Mouse (Mus musculus) v-Abl transformed pro-B cells (cell line): ENCODE measurements at regions not wholly inside any gene's neighbourhood (a gene's known extent, or its start where the extent isn't known, plus 50 kb on each side); places are given as distances from the start of the nearest gene placed in this dataset.
"Not testable (repeated sequence)": the region's sequence is repeated elsewhere in the genome, so short reads cannot be mapped to it uniquely, and the experiment has no call there.

Experiments used
- in situ Hi-C, 2 experiments: fragments of 400-800 bp; cut with MboI; formaldehyde crosslinking; loops; one replicate each; pipeline ENCODE4 v1.15.1; 2025; ENCODE audit not compliant: unreplicated experiment in 2 of 2

DNA sequence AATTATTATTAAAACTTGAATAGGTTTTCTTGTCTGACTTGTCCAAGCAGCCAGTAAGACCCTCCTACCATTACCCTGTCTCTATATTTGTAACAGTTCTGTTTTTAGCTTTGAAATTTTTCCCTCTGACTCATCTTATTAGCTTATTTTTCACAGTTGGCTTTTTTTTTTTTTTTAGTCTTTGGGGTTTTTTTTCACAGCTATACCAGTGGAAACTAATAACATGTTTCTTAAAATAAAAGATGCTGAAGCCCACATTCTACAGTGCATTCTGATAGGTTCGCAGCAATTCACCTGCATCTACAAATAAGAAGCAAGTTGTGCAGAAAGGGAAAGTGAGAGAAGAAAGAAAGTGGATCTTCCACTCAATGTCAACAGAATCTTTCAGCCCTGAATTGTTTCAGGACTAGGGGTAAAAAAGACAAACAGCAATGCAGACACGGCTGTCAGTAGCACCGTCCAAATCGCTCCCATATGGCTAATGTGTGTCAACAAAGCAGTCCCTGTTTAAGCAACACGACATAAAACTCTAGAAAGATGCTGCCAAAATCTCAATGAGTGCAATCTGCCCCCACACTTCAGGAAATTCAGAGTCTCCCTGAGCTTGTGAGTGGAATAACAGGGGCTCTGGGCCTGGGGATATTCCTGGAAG lies 277.2 kb downstream of the Car8 start:
- in situ Hi-C loops: no loop called here

DNA sequence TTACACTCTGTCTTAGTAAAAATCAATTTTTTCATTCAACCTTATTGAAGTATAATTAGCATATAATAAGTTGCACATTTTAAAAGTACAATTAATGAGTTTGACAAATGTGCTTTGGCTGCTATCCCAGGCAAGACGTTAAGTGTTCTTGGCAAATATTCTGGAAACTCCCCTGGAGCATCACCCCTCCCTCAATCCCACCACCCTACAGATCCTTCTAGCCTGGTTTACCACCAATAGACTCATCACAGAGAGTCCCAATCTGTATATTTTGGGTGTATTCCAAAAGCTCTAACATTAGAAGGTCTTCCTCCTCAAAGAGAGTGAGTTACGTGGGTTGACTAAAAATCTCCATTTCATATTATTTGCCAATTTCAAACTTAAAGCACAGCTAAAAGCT lies 278.5 kb downstream of the Car8 start:
- in situ Hi-C loops: no loop called here

DNA sequence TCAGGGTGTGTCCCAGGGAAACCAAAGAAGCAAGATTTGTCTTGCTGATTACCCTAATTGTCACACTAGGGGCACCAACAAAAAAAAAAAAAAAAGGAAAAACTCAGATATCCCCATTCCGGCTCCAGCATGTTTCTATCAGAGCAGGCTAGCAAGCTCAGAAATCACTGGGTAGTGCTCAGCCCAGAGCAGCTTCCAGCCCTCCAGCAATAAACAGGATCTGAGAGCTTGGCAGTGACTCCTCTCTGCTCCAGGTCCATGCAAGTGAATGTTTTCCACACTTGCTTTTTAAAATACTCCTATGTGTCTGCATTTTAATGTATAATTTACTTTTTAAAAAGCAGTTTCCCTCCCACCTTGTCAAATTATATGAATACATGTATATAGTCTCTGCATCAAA lies 290.8 kb downstream of the Car8 start:
- in situ Hi-C loops: no loop called here

DNA sequence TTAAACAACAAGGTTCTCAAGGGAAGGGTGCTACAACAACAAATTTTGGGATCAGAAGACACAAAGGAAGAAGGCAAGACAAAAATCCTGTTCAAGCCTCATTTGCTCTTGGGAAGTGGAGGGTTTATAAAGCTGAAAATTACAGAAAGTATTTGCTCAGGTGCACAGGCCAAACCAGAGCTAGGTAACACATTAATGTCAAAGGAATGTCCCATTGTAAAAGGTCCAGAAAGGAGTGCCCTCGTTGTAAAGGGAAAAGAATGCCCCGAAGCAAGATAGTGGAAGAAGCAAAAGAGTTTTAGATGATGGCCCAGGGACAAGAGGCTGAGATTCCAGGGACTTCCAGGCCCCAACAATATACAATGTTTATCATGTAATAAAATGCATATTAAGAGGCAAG lies 317.3 kb downstream of the Car8 start:
- in situ Hi-C loops: no loop called here

DNA sequence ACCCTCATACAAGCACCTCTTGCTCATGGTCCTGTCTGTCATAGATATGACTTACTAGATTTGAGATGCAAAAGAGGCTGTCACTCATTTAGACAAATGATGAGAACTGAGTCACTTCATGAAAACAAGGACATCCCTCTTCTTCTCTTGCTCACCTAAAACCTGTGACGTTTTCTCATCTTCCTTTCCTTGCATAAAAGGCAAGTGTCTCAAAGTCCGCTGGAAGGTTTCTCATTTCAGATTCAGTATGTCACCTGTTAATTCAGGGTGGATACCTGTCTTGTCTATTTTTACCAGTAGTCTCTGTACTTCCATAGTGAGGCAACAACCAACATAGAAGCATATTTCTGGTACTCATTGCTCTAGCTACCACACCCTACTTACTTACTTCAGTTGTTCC lies 325.6 kb downstream of the Car8 start:
- in situ Hi-C loops: no loop called here

DNA sequence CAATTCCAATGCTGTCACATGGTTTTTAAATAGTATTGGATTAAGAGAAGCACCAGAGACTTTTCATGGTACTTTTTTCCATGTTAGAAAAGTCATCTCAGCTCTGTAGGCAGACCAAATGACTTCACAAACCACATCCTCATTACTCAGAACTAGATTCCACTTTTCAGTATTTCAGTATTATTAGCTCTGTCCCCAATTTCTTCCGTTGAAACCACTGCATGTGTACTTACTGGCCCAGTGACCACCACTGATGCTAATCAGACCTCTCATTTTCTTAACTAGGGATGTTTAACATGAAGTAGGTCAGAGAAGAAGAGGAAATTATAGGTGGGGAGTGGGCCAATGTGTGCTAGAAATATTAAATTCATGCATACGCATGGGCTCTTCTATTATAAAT lies 326.2 kb downstream of the Car8 start:
- in situ Hi-C loops: no loop called here

DNA sequence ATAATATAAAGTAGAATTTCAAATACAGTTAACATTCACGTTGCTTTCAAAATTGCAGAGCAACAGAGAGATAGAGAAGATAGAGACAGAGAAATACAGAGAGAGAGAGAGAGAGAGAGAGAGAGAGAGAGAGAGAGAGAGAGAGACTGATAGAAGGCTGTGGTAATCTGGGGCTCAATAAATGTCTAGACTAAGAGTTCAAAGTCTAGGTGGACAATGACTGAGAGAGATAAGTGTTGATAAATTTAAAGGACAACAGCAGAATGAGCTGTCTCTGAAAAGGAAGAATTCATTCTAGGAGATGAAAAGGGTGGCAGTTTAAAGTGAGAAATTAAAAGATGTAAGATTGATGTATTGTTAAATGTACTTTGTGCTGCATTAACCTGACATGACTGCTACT lies 335.7 kb downstream of the Car8 start:
- in situ Hi-C loops: no loop called here

DNA sequence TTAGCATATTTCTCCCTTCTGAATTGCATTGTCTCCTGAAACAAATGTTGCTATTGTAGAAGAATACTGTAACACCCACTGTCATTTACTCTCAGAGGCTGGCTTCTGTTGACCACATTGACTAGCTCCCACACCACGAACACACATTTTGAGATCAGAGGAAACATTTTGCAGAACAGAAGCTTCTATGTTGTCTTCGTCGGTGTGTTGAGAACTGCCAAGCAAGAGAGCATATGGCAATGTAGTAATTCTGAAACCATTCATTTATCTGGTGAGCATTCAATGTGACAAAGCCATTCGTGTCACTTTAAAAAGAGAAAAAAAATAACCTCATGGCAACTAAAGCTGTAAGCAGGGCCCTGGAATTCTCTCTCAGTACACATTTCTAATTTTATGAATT lies 343.9 kb downstream of the Car8 start:
- in situ Hi-C loops: no loop called here

DNA sequence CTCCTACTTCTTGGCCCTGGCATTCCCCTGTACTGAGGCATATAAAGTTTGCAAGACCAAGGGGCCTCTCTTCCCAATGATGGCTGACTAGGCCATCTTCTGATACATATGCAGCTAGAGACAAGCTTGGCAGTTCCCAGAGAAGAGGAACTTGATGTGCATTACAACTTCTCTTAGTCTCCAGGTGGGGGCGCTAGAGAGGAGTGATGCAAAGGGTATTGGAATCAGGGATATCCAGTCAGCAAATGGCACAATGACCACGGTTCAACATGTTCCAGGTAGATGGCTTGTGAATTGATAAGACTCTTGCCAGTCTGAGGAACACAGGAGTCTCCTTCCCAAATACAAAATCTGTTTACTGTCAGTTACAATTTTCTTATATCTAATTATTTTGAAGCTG lies 347.7 kb downstream of the Car8 start:
- in situ Hi-C loops: no loop called here

DNA sequence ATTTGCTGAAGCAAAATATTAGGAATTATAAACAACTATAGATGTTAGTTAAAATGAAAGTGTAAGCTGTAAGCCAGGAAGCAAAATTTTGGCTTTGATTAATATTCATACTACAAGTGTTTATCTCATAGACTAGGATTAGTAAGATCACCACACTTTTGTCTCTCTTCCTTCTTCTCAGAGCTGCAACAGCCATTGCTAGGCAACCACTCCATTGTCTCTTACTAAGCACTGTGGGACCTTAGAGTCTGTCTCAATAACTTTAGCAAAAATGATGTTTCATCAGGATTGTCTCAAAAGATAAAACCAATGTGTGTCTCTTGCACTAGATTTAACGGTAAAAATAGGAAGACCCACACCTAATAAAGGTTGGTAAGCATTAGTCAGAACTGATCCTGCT lies 384.3 kb downstream of the Car8 start:
- in situ Hi-C loops: loop anchor here (5.0 to 25.0 kb wide), 4 partner anchors 510 to 1297 kb away; no protein-coding TSS in a partner anchor

DNA sequence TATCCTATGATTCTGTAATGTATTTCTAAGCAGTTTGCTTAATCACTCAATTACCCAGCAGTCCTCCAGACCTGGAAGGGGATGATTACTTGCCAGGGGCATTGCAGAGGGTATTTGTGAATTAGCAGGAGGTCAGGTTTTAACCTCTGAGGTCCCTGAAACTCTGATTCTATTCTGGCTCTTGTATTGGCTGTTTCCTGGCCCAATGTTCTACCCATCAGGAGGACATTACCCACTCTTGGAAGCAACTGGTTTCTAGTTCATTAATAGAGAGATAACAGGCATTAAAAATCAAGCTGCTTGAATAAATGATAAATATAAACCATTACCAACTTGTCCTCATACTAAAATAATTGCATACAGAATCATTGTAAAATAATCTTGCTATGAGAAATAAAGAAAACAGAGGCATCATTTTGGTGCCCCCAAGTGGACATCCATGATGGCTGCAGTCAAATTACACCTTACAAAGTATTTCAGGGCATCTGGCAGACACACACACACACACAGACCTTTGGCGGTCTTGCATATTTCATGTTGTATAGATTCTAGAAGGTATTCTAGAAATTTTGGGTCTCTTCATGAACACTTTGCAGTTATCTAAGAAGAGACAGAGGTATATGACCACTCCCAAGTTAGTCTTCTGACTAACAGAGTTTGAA lies 385.6 kb downstream of the Car8 start:
- in situ Hi-C loops: loop anchor here (5.0 to 25.0 kb wide), 4 partner anchors 512 to 1296 kb away; no protein-coding TSS in a partner anchor

DNA sequence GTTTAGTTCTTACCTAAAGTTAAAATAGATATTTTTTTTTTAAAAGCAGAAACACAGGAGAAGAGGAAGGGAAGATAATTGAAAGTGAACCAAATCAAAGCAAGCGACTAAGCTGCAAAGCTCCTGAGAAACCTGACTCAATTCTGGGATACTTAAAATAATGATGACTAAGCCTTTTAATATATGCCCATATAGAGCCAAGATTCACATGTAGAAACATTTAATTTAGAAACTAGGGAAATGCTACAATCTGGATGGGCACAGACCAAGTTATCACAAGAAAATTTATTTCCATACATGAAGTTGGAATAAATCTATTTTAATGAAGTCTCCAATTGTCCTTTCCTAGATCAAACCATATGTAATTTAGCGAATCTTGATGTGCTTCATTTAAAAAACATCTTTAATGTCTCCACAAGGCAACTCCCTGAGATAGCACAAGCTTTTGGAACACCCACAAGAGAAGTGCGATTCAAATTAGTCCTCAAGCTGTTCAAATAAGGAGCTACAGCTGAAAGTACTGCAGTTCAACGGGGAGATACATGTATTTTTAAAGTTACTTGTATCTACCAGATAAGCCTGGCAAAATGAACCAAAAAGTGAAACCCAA lies 386.7 kb downstream of the Car8 start:
- in situ Hi-C loops: loop anchor here (5.0 to 25.0 kb wide), 4 partner anchors 513 to 1295 kb away; no protein-coding TSS in a partner anchor

DNA sequence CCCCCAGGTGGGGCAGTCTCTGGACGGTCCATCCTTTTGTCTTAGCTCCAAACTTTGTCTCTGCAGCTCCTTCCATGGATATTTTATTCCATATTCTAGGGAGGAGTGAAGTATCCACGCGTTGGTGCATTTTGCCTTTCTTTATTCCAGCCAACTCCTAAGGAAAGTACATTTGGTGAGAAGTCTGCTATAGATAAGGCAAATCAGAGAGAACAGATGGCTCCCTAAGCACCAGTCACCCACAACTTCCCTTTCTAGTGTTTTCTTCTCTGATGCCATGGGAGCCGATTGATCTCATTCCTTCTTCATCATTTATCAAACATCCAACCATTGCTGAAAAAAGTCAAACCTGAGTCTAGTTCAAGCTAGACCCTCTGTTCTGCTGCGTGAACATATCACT lies 391.4 kb downstream of the Car8 start:
- in situ Hi-C loops: no loop called here

DNA sequence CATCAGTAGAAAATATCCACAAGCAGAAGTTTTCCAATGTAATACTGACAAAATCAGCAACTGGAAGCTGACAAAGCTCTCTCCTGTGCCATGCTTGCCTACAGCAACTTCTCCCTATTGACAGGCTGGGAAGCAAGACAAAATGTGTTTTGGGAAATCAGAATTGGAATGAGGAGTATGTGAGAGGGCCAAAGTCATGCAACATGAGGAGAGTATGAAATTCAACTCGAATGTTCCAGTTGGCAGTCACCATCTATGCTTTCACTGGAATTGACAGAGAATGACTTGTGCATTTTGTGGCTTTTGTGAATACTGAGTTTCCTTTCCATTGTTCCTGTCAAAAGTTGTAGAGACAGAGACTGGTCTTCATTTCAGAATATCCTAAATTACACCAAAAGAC lies 409.7 kb downstream of the Car8 start:
- in situ Hi-C loops: no loop called here

DNA sequence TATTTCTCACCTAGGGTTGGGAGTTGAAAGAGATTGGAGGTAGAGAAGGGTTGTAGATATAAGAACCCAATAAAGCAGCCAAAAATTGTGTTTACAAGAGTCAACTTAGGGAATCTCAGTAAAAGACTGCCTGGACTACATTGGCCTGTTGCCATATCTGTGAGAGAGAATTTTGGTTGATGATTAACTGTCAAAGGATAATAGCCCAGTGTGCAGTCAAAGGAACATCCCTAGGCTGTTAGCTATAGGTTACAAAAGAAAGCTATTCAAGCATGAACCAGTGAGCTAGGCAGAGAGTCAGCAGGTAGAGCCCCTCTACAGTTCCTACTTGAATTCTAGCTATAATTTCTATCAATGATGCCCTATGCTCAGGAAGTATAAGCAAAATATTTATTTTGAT lies 419.0 kb downstream of the Car8 start:
- in situ Hi-C loops: no loop called here

DNA sequence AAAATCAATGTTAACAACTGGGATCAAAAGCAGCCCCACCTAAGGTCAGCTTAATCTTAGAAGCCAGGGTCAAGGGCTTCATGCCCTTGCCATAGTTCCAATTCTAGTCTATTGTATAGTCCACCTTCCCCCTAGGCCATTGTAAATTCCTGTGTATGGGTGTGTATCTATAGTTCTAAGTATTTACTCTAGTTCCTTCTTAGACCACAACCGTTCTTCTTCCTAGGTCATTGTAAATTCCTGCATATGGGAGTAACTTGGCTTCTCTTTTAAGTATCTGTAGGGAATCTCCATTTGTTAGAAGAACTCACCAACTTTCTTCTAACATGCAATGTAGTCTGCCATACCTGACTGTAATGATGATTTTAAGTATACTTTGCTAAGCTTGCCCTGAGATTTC lies 461.1 kb downstream of the Car8 start:
- in situ Hi-C loops: not testable (repeated sequence)

DNA sequence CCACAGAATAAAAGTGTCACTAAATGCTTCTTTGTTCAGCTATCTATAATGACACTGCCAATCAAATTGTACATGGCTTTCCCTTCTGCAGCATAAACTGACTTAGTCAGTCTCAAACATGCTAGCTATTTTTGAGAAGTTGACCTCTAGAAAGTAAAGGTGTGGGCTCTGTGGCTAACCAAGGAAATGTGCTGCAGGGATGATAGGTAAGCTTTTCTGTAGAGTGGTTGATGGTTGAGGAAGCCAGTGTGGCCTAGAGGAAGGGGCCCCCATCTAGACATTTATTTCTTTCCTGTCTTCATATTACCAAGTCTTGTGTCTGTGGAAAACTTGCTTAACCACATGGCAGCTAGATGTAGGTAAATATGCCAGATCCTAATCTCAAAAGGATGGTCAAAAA lies 483.4 kb downstream of the Car8 start:
- in situ Hi-C loops: no loop called here

DNA sequence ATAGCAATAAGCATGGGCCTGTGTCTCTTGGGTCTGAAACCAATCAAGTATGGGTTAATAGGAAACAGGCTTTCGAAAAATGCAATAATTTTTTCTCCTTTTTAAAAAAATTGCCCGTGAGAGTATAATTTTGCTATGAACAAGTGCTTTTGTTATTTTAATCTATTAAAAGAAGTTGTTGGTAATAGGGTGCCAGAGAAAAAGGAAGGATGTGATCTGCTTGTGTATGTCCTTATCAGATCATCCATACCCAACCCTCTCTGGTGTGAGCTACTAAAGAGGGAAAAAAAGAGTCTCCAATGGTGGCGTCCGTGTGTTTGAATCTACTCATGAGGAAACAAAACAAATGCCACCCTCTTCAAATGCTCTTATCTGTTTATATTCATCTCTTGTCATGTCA lies 484.9 kb downstream of the Car8 start:
- in situ Hi-C loops: no loop called here

DNA sequence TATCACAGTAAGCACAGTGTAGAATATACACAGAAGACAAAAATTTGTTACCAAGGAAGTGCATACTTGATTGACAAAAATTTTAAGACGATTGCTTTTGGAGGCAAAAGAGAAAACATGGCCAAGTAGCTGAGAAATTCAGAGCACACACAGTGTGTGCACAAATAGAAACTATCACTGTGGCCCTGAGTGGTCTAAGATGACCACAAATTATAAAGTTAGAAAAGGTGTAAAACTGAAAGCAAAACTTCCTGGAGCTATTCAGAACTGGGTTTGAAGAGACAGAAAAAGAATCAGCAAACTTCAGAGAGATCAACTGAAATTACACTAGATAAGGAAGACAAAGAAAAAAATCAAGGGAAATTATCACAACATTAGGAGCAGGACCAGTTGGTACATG lies 487.6 kb downstream of the Car8 start:
- in situ Hi-C loops: no loop called here

DNA sequence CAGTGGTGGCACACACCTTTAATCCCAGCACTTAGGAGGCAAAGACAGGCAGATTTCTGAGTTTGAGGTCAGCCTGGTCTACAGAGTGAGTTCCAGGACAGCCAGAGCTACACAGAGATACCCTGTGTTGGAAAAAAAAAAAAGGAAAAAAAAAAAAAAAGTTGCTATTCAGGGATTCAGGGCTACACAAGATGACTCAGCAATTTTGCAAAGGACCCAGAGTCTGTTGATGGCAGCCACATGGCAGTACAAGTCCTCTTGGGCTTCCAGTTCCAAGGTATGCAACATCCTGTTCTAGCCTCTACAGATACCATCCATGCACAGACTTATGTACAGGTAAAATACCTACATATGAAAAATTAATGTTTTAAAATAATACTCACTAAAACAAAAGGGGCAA lies 515.9 kb downstream of the Car8 start:
- in situ Hi-C loops: no loop called here

DNA sequence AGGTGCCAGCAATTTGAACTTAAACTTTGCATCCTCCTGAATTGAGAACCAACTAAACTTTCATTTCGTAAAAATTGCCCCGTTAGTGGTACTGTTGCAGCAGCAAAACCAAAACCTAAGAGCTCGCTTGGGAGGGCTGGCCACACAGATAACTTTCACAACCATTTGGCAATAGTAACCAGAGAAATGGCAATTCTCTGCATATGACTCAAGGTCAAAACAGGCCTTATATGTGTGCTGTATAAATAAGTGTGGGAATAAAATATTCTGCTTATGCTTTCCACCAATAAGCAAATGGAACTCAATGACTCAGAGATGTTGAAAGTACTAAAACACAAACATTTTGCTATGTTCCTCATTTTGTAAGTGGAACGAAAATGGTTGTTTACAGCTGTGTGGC lies 550.3 kb downstream of the Car8 start:
- in situ Hi-C loops: no loop called here

DNA sequence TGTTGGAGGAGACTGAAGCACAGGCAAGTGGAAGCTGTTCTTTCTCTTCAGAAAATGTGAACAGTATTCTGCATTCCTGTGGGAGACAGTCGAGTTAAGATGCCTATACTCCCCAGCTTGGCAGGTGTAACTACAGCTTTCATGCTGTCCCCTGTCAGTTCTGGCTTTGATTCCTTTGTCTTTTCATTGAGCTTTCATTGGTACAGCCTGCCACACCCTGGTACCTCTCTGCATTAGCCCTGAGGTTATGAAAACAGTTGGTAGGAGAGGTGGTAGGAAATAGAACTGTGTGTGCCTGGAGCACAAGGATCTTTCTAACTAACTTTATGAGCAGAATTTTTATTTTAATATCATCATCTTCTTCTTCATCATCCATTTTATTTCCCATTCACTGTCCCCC lies 551.6 kb downstream of the Car8 start:
- in situ Hi-C loops: no loop called here
